In the genomic region with DNA sequence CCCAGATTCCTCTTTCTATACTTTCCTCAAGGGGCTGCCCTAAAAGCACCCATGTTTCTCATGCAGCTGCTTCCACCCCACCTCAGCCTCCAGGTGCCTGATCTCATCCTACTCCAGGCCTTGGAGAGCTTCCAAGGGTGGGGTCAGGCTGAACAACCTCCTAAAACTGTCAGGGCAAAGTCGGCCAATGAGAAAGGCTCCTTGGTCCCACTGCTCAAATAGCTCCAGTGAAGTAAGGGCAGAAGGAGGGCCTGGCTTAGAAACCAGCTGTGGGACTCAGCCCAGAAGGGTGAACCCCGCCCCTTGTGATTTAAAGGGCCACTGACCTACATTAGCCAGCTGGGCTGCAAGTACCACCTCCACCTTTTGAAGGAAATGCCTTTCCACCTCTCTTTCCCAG, we compare ENCODE assay signal across 8 mouse cellular contexts. TPM values are rescaled to one million over a fixed set of nuclear protein-coding genes. Genes with fewer than 3 reads are reported as not detected.
DNase-seq lines count a peak whose midpoint lies in the region; TF ChIP-seq lines count a peak whose summit lies in the region.

No protein-coding gene starts in this region.

- no peaks in the 10 kb centered on the region for H3K27me3 ChIP-seq in kidney, adult 2 months (replicated peaks; ENCODE audit: control insufficient read depth, insufficient read depth, low read length)

- TF ChIP-seq POLR2A in kidney, adult 2 months (IDR thresholded peaks at IDR 0.05; ENCODE audit: low read depth, low read length) = no peak
- TF ChIP-seq POLR2A in lung, adult 2 months (IDR thresholded peaks at IDR 0.05; ENCODE audit: borderline replicate concordance, extremely low read depth, low read depth, low read length) = no peak

- H3K4me1 ChIP-seq in kidney, adult 2 months (ENCODE audit: control insufficient read depth, insufficient read depth, low read length) = peaks cover 3% of the 10 kb centered on the region; the same call in 1 of the 2 replicates
- peaks cover 10% of the 10 kb centered on the region for H3K4me1 ChIP-seq in lung, adult 2 months (ENCODE audit: control insufficient read depth, insufficient read depth, low read length)

- no peaks in the 10 kb centered on the region for H3K36me3 ChIP-seq in kidney, adult 2 months (ENCODE audit: control insufficient read depth, insufficient read depth, low read length)

- no peak for TF ChIP-seq CTCF in kidney, adult 2 months (conservative IDR thresholded peaks at IDR 0.05; ENCODE audit: insufficient read depth, insufficient read length, low read depth, low read length)
- no peak for TF ChIP-seq CTCF in lung, adult 2 months (IDR thresholded peaks at IDR 0.05; ENCODE audit: insufficient read depth, low read length)

- H3K27ac ChIP-seq in kidney, adult 2 months (ENCODE audit: insufficient read depth, low read depth, low read length) = no peak overlapping the region

- H3K4me3 ChIP-seq in kidney, adult 2 months (ENCODE audit: insufficient read depth, low read depth, low read length) = no peak overlapping the region
- no peak overlapping the region for H3K4me3 ChIP-seq in lung, adult 2 months (replicated peaks; ENCODE audit: extremely low read depth, low read depth, low read length)

- 7% methylated on average over 2 of the region's 2 CpGs for WGBS in kidney, adult 2 months
- 3% methylated on average over 2 of the region's 2 CpGs for WGBS in lung, adult 2 months

- DNase-seq in 3T3-L1 (ENCODE audit: low read depth, low spot score) (peak; percentile 75), MN1 (ENCODE audit: low spot score) (peak; percentile 41)
- DNase-seq in gastrocnemius, postnatal 10 days = peak; percentile 70
- DNase-seq in kidney, adult 2 months = peak; percentile 85
- peak; percentile 77 for DNase-seq in lung, adult 2 months
- DNase-seq in c-Kit-positive CD71-positive TER-119-positive erythroid progenitor cells, embryonic 14.5 days (ENCODE audit: low spot score) = no peak
- DNase-seq in cerebellum, adult 9-11 months = no peak
- no peak for DNase-seq in thymus, postnatal 14 days

RNA-seq across cellular contexts. Expression of a gene that starts 9.6 kb away (rescaled TPM):
- not detected for total RNA-seq in gastrocnemius, postnatal 10 days (2021)
- 0.08 and 0.13 TPM in 2 replicates for polyA plus RNA-seq in kidney, adult 2 months (2012; rRNA removed)
- 2.0 and 4.6 TPM in 2 replicates for polyA plus RNA-seq in lung, adult 2 months (2012; rRNA removed)

RNA-seq across cellular contexts. Expression of a gene that starts 12.4 kb away (rescaled TPM):
- 100 to 1,000 TPM; 280 to 285 TPM for total RNA-seq in gastrocnemius, postnatal 10 days (2021)
- 19.3 and 20.1 TPM in 2 replicates for polyA plus RNA-seq in kidney, adult 2 months (2012; rRNA removed)
- polyA plus RNA-seq in lung, adult 2 months (2012; rRNA removed) = 64.4 and 73.8 TPM in 2 replicates

RNA-seq across cellular contexts. Expression of a gene that starts 15.7 kb away (rescaled TPM):
- total RNA-seq in gastrocnemius, postnatal 10 days (2021) = 10 to 100 TPM; 43.1 to 44.9 TPM
- polyA plus RNA-seq in kidney, adult 2 months (2012; rRNA removed) = 93.8 and 122 TPM in 2 replicates
- polyA plus RNA-seq in lung, adult 2 months (2012; rRNA removed) = 231 and 234 TPM in 2 replicates

RNA-seq across cellular contexts. Expression of a gene that starts 25.0 kb away (rescaled TPM):
- 10 to 100 TPM; 19.5 to 32.5 TPM for total RNA-seq in gastrocnemius, postnatal 10 days (2021)
- 88.8 and 108 TPM in 2 replicates for polyA plus RNA-seq in kidney, adult 2 months (2012; rRNA removed)
- polyA plus RNA-seq in lung, adult 2 months (2012; rRNA removed) = 156 and 166 TPM in 2 replicates

RNA-seq across cellular contexts. Expression of a gene that starts 25.2 kb away (rescaled TPM):
- total RNA-seq in gastrocnemius, postnatal 10 days (2021) = 10 to 100 TPM; 19.3 to 25.0 TPM
- polyA plus RNA-seq in kidney, adult 2 months (2012; rRNA removed) = 72.2 and 83.9 TPM in 2 replicates
- polyA plus RNA-seq in lung, adult 2 months (2012; rRNA removed) = 141 and 162 TPM in 2 replicates

Comparison
In these comparisons a context has a peak if more than half of its experiments do, and no peak if none do; other contexts are left out.
1. DNase-seq: peak in 3T3-L1 (single experiment), MN1 (single experiment), gastrocnemius, postnatal 10 days (single experiment), kidney, adult 2 months (single experiment) and lung, adult 2 months (single experiment); none in c-Kit-positive CD71-positive TER-119-positive erythroid progenitor cells, embryonic 14.5 days (single experiment), cerebellum, adult 9-11 months (single experiment) and thymus, postnatal 14 days (single experiment).